Mouse (Mus musculus) heart, embryonic 14.5 days (tissue): ENCODE measurements around the gene Shld2. TPM values are rescaled to one million over a fixed set of nuclear protein-coding genes. Genes with fewer than 3 reads are reported as not detected.
A peak's percentile ranks its signal among the peaks of the same experiment; 100 is the strongest.

Experiments used
- ATAC-seq: fragments of 200-750 bp; cut with Nextera tagmentation; 2 replicates; pipeline ENCODE4 v1.8.0; 2017; ENCODE audit warnings: low read depth, moderate TSS enrichment; ENCODE audit not compliant: insufficient number of reproducible peaks, insufficient read depth, low FRiP score
- H3K27ac ChIP-seq, 2 experiments: fragments of 200-500 bp in 1 of 2; fragments of 300-500 bp in 1 of 2; sonication (generic) in 1 of 2; replicated peaks in 1 of 2; 2 replicates each; pipeline ENCODE4 v1.5.1; 2012 to 2014; ENCODE audit warnings: low read depth in 2 of 2, low read length in 2 of 2, control low read depth in 1 of 2, mild to moderate bottlenecking in 1 of 2, mixed read lengths in 1 of 2; ENCODE audit not compliant: control insufficient read depth in 1 of 2, insufficient read depth in 1 of 2
- H3K27me3 ChIP-seq: fragments of 300-500 bp; sonication (generic); 2 replicates; pipeline ENCODE4 v1.6.1; 2014; ENCODE audit warnings: mild to moderate bottlenecking, low read length, control low read depth; ENCODE audit not compliant: control insufficient read depth, insufficient read depth
- H3K36me3 ChIP-seq: fragments of 300-500 bp; sonication (generic); 2 replicates; pipeline ENCODE4 v1.6.1; 2014; ENCODE audit warnings: mild to moderate bottlenecking, control low read depth, low read length, mixed read lengths; ENCODE audit not compliant: control insufficient read depth, insufficient read depth
- H3K4me1 ChIP-seq, 2 experiments: fragments of 200-500 bp in 1 of 2; fragments of 300-500 bp in 1 of 2; sonication (generic) in 1 of 2; 2 replicates each; pipeline ENCODE4 v1.6.1; 2012 to 2014; ENCODE audit warnings: low read length in 2 of 2, control low read depth in 1 of 2, mixed read lengths in 1 of 2; ENCODE audit not compliant: control insufficient read depth in 2 of 2, insufficient read depth in 2 of 2
- H3K4me2 ChIP-seq: fragments of 300-500 bp; sonication (generic); 2 replicates; pipeline ENCODE4 v1.6.1; 2014; ENCODE audit warnings: mild to moderate bottlenecking, low read length
- H3K4me3 ChIP-seq, 2 experiments: fragments of 200-500 bp in 1 of 2; fragments of 300-500 bp in 1 of 2; sonication (generic) in 1 of 2; 2 replicates each; pipeline ENCODE4 v1.5.1; 2012 to 2014; ENCODE audit warnings: low read length in 2 of 2, mild to moderate bottlenecking in 2 of 2, control low read depth in 1 of 2, low read depth in 1 of 2, moderate library complexity in 1 of 2; ENCODE audit not compliant: control insufficient read depth in 1 of 2, insufficient read depth in 1 of 2
- H3K9ac ChIP-seq: fragments of 300-500 bp; sonication (generic); 2 replicates; pipeline ENCODE4 v1.6.1; 2014; ENCODE audit warnings: mild to moderate bottlenecking, low read length
- H3K9me3 ChIP-seq: fragments of 300-500 bp; sonication (generic); 2 replicates; pipeline ENCODE4 v1.6.1; 2016; ENCODE audit warnings: low read length, control low read depth; ENCODE audit not compliant: control insufficient read depth
- WGBS: fragments of 180-500 bp; shearing (Covaris S2); extraction: QIAGEN DNeasy Blood & Tissue Kit; methylation state at CpG from one replicate; pipeline ENCODE4 v1.1.7; 2014; 5-methylcytosine and 5-hydroxymethylcytosine counted together
- polyA plus RNA-seq: library from polyadenylated mRNA; unstranded; fragments of >200 nt; fragmentation: Nextera tagmentation; extraction: Ambion mirVana; gene quantifications from 2 replicates; pipeline ENCODE4 v1.2.1, GENCODE M21; 2014

Gene Shld2
- polyA plus RNA-seq, 1 experiment from 2014 or later = 7.1 TPM

DNA sequence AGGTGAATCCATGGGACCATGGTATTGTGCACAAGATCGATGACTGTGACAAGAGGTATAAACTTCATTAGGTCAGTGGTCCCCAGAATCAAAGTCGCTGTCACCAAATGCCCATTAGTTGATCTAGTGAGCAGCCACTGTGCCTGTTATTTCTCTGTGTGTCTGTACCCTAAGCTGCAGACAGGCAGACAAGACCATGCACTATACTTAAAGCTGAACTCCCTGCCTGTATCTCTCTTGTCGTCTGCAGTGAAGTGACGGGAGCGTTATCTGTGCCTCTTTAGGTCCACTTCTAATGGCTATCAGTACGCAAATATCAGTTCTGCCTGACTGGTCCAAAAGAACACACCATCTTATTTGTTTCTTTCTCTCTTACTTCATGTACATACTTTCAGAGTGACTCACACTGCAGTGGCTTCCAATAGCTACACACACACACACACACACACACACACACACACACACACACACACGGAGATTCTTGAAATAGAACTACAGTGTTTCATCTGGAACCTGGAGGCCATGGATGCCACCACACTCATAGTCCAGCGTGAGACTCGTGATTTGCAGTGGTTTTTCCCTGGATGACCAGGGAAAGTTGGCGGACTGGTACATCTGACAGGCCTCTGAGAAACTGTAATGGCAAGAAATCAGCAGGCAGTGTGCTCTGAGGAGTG, 81.3 kb downstream of the Shld2 start:
- ATAC-seq = 0 out of 2 replicates have a peak, but pooled peaks have one; percentile 63
- H3K4me1 ChIP-seq = peaks cover 5 to 8% of the 10 kb centered on the region in 2 experiments; a peak in 3 of 4 replicates
- H3K9ac ChIP-seq = no peak overlapping the region
- H3K4me3 ChIP-seq = no peak overlapping the region
- no peaks in the 10 kb centered on the region for H3K27me3 ChIP-seq
- peaks cover 3% of the 10 kb centered on the region; the same call in 1 of the 2 replicates for H3K9me3 ChIP-seq
- WGBS = 22% methylated on average over 10 of the region's 10 CpGs
- H3K27ac ChIP-seq = peak overlapping the region; percentile 61 to 76; a peak in 3 of 4 replicates
- no peaks in the 10 kb centered on the region for H3K36me3 ChIP-seq
- peak overlapping the region; percentile 14; the same call in 1 of the 2 replicates for H3K4me2 ChIP-seq

- Histone ChIP-seq H3K9ac (no peak overlapping the region), H3K27me3 (no peaks in the 10 kb centered on the region), H3K4me1 (peaks cover 5 to 8% of the 10 kb centered on the region in 2 experiments; a peak in 3 of 4 replicates), H3K4me2 (no peak overlapping the region), H3K9me3 (peaks cover 3% of the 10 kb centered on the region; the same call in 1 of the 2 replicates), H3K27ac (no peak overlapping the region), H3K36me3 (no peaks in the 10 kb centered on the region), H3K4me3 (no peak overlapping the region)
- no peak for ATAC-seq
- WGBS = 82% methylated on average over 12 of the region's 12 CpGs
Observed at GRCm38 (mm10) chr14:34227981-34228380, 82.3 kb downstream of the Shld2 start.

- no peak for ATAC-seq
- H3K9me3 ChIP-seq = peaks cover 3% of the 10 kb centered on the region; the same call in 1 of the 2 replicates
- H3K27me3 ChIP-seq = no peaks in the 10 kb centered on the region
- H3K4me3 ChIP-seq = no peak overlapping the region
- 74% methylated on average over 4 of the region's 4 CpGs for WGBS
- peaks cover 5 to 8% of the 10 kb centered on the region in 2 experiments; a peak in 3 of 4 replicates for H3K4me1 ChIP-seq
- H3K4me2 ChIP-seq = no peak overlapping the region
- no peak overlapping the region for H3K9ac ChIP-seq
- no peak overlapping the region for H3K27ac ChIP-seq
- no peaks in the 10 kb centered on the region for H3K36me3 ChIP-seq
Observed at GRCm38 (mm10) chr14:34226566-34226965, 83.7 kb downstream of the Shld2 start.

DNA sequence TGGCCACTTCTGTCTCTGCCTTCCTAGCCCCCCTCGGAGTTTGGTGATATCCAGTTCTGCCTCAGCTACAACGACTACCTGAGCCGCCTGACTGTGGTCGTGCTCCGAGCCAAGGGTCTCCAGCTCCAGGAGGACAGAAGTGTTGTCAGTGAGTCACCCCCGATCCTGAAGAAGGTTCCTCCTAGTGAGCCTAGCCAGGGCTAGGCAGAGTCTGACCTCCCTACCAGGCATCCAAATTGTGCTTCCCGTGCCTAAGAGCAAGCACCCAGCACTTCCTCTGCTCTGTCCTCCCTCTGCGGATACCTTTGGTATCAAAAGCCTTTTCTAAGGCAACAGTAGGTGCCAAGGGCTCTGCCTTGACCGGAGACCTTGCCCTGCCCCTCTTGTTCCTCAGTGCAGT, 84.3 kb downstream of the Shld2 start:
- no peak overlapping the region for H3K9ac ChIP-seq
- WGBS = 80% methylated on average over 9 of the region's 9 CpGs
- H3K27ac ChIP-seq = no peak overlapping the region
- H3K27me3 ChIP-seq = peaks cover 5% of the 10 kb centered on the region; the same call in 1 of the 2 replicates
- H3K9me3 ChIP-seq = no peaks in the 10 kb centered on the region
- H3K4me1 ChIP-seq = peaks cover 5 to 8% of the 10 kb centered on the region in 2 experiments; a peak in 3 of 4 replicates
- H3K4me2 ChIP-seq = no peak overlapping the region
- H3K36me3 ChIP-seq = no peaks in the 10 kb centered on the region
- H3K4me3 ChIP-seq = no peak overlapping the region
- no peak for ATAC-seq

DNA sequence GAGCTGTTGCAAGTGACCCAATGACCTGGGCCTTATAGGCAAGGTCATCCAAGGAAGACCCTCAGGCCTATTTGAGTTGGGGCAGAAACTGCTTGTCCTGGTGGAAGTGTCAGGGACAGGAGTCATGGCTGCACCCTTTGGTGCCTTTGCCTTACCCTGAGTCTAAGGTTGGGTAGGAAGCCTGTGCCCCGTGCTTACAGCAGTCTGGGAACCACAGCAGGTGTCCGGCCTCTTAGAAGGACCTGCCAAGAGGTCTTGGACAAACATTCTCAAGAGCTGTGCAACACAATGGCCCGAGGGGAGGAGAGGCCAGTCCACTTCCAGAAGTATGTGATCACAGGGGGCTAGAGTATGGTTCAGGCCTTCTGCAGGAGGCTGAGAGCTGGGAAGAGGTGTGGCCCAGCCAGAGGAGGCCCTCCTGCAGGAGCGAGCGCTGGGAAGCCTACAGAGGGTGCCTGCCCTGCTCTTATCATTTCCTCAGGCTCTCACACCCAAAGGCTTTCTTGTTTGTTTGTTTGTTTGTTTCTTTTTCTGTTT, 86.9 kb downstream of the Shld2 start:
- Histone ChIP-seq H3K36me3 (no peaks in the 10 kb centered on the region), H3K4me2 (no peak overlapping the region), H3K27ac (no peak overlapping the region), H3K9me3 (no peaks in the 10 kb centered on the region), H3K4me3 (no peak overlapping the region), H3K9ac (no peak overlapping the region), H3K4me1 (peaks cover 8% of the 10 kb centered on the region in 2 experiments; a peak in 3 of 4 replicates), H3K27me3 (peaks cover 26% of the 10 kb centered on the region)
- WGBS = 63% methylated on average over 5 of the region's 5 CpGs
- no peak for ATAC-seq

DNA sequence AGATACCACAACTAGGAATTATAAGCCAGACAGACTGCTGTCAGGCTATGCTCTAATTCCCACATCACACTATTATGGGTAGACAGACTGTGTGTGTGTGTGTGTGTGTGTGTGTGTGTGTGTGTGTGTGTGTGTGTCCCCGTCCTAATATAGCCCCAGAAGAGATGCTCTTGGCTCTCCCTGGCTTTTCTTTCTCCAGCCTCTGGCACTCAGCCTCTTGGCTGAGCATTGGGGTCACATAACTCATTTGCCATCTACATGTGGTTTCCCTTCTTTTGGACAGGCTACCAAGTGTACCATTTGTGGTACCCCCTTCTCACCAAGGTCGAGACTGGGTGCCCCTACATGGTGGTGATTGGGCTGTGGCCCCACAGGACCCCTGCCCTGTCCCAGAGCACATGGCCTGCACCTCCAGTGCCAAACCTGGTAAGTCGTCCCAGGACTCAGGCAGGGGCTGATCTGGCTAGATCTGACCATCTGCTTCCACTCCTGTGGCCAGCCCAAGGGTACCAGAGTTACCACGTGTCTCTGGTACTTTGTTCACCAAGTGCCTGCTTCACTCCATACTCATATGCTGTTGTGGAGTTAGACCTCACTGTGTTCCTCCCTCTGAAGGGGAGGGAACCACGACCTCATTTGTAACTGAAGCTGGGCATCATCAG, 88.7 kb downstream of the Shld2 start:
- Histone ChIP-seq H3K27me3 (peaks cover 34% of the 10 kb centered on the region), H3K4me2 (no peak overlapping the region)

GRCm38 (mm10) chr14:34220426-34220825, 89.9 kb downstream of the Shld2 start:
- no peaks in the 10 kb centered on the region for H3K9me3 ChIP-seq
- 66% methylated on average over 5 of the region's 5 CpGs for WGBS
- no peak overlapping the region for H3K4me3 ChIP-seq
- H3K27ac ChIP-seq = no peak overlapping the region
- peaks cover 34% of the 10 kb centered on the region for H3K27me3 ChIP-seq
- ATAC-seq = no peak
- H3K4me2 ChIP-seq = no peak overlapping the region
- no peak overlapping the region for H3K9ac ChIP-seq
- H3K36me3 ChIP-seq = no peaks in the 10 kb centered on the region
- H3K4me1 ChIP-seq = peaks cover 7 to 10% of the 10 kb centered on the region in 2 experiments; a peak in 2 of 4 replicates

More for the DNA sequence above, 88.7 kb downstream of the Shld2 start:
- ATAC-seq = no peak
- no peaks in the 10 kb centered on the region for H3K9me3 ChIP-seq
- peaks cover 5 to 6% of the 10 kb centered on the region in 2 experiments; a peak in 2 of 4 replicates for H3K4me1 ChIP-seq
- WGBS = 64% methylated on average over 5 of the region's 5 CpGs
- H3K9ac ChIP-seq = no peak overlapping the region
- no peak overlapping the region for H3K27ac ChIP-seq
- H3K4me3 ChIP-seq = no peak overlapping the region
- H3K36me3 ChIP-seq = no peaks in the 10 kb centered on the region
